Mouse (Mus musculus) limb, embryonic 14.5 days (tissue): ENCODE measurements at regions not wholly inside any gene's neighbourhood (a gene's known extent, or its start where the extent isn't known, plus 50 kb on each side); places are given as distances from the start of the nearest gene placed in this dataset.

Experiments used
- ATAC-seq: fragments of 200-750 bp; cut with Nextera tagmentation; 2 replicates; pipeline ENCODE4 v1.8.0; 2017; ENCODE audit warnings: low read depth, moderate number of reproducible peaks, moderate TSS enrichment; ENCODE audit not compliant: low FRiP score
- DNase-seq: peaks from one replicate; pipeline ENCODE4 v3.0.0-alpha.2; 2015; ENCODE audit warnings: low spot score
- H3K27ac ChIP-seq: fragments of 300-500 bp; sonication (generic); replicated peaks from 2 replicates; pipeline ENCODE4 v1.5.1; 2014; ENCODE audit warnings: low read depth, mild to moderate bottlenecking, low read length, moderate library complexity, mixed read lengths
- H3K27me3 ChIP-seq: fragments of 300-500 bp; sonication (generic); 2 replicates; pipeline ENCODE4 v1.6.1; 2014; ENCODE audit warnings: low read length, mixed read lengths; ENCODE audit not compliant: control insufficient read depth, insufficient read depth
- H3K36me3 ChIP-seq: fragments of 300-500 bp; sonication (generic); 2 replicates; pipeline ENCODE4 v1.6.1; 2014; ENCODE audit warnings: mild to moderate bottlenecking, low read length, moderate library complexity, mixed read lengths; ENCODE audit not compliant: control insufficient read depth, insufficient read depth
- H3K4me1 ChIP-seq: fragments of 300-500 bp; sonication (generic); 2 replicates; pipeline ENCODE4 v1.6.1; 2014; ENCODE audit warnings: antibody characterized with exemption, low read length, mixed read lengths; ENCODE audit not compliant: control insufficient read depth, insufficient read depth
- H3K4me2 ChIP-seq: fragments of 300-500 bp; sonication (generic); replicated peaks from 2 replicates; pipeline ENCODE4 v1.6.1; 2014; ENCODE audit warnings: low read depth, mild to moderate bottlenecking, low read length, moderate library complexity; ENCODE audit not compliant: severe bottlenecking
- H3K4me3 ChIP-seq: fragments of 300-500 bp; sonication (generic); replicated peaks from 2 replicates; pipeline ENCODE4 v1.5.1; 2014; ENCODE audit warnings: low read length
- H3K9ac ChIP-seq: fragments of 300-500 bp; sonication (generic); 2 replicates; pipeline ENCODE4 v1.6.1; 2014; ENCODE audit warnings: mild to moderate bottlenecking, low read depth, low read length, moderate library complexity; ENCODE audit not compliant: severe bottlenecking
- H3K9me3 ChIP-seq: fragments of 300-500 bp; sonication (generic); 2 replicates; pipeline ENCODE4 v1.6.1; 2016; ENCODE audit warnings: low read length; ENCODE audit not compliant: control insufficient read depth
- POLR2A ChIP-seq: fragments of 200-500 bp; IDR thresholded peaks from 2 replicates; pipeline ENCODE4 v1.8.0; 2012; ENCODE audit warnings: inconsistent platforms, mild to moderate bottlenecking, moderate library complexity, borderline replicate concordance; ENCODE audit not compliant: insufficient read depth, insufficient read length; ENCODE audit errors: extremely low read depth
- WGBS: fragments of 180-500 bp; shearing (Covaris S2); extraction: QIAGEN DNeasy Blood & Tissue Kit; methylation state at CpG from one replicate; pipeline ENCODE4 v1.1.7; 2014; 5-methylcytosine and 5-hydroxymethylcytosine counted together

- 60% methylated on average over 5 of the region's 5 CpGs for WGBS
- TF ChIP-seq POLR2A = no peak
- H3K27me3 ChIP-seq = no peaks in the 10 kb centered on the region
Measured at GRCm38 (mm10) chr5:40045288-40045687, 290.0 kb upstream of the Hs3st1 start.

GRCm38 (mm10) chr5:40034452-40034851 is 279.2 kb upstream of the Hs3st1 start:
- H3K36me3 ChIP-seq = no peaks in the 10 kb centered on the region
- TF ChIP-seq POLR2A = no peak
- no peaks in the 10 kb centered on the region for H3K4me1 ChIP-seq
- 77% methylated on average over 5 of the region's 5 CpGs for WGBS
- no peaks in the 10 kb centered on the region for H3K9me3 ChIP-seq
- no peak overlapping the region for H3K4me3 ChIP-seq
- no peak for ATAC-seq
- no peaks in the 10 kb centered on the region for H3K27me3 ChIP-seq
- no peak for DNase-seq
- H3K27ac ChIP-seq = no peak overlapping the region
- H3K4me2 ChIP-seq = no peak overlapping the region
- no peak overlapping the region for H3K9ac ChIP-seq

More at GRCm38 (mm10) chr5:40045288-40045687, 290.0 kb upstream of the Hs3st1 start:
- Histone ChIP-seq H3K36me3 (no peaks in the 10 kb centered on the region), H3K4me3 (no peak overlapping the region), H3K9ac (no peak overlapping the region), H3K27ac (no peak overlapping the region), H3K4me1 (no peaks in the 10 kb centered on the region), H3K4me2 (no peak overlapping the region), H3K9me3 (no peaks in the 10 kb centered on the region)
- no peak for ATAC-seq
- DNase-seq = no peak

GRCm38 (mm10) chr5:40033686-40034085 is 278.4 kb upstream of the Hs3st1 start:
- no peaks in the 10 kb centered on the region for H3K36me3 ChIP-seq
- no peak for ATAC-seq
- no peak for DNase-seq
- 81% methylated on average over 2 of the region's 2 CpGs for WGBS
- no peaks in the 10 kb centered on the region for H3K27me3 ChIP-seq
- no peak overlapping the region for H3K9ac ChIP-seq
- no peak overlapping the region for H3K4me3 ChIP-seq
- H3K4me1 ChIP-seq = no peaks in the 10 kb centered on the region
- H3K4me2 ChIP-seq = no peak overlapping the region
- TF ChIP-seq POLR2A = no peak
- H3K27ac ChIP-seq = no peak overlapping the region
- H3K9me3 ChIP-seq = no peaks in the 10 kb centered on the region

GRCm38 (mm10) chr5:40030261-40030660 is 275.0 kb upstream of the Hs3st1 start:
- no peak for TF ChIP-seq POLR2A
- WGBS = 83% methylated on average over 6 of the region's 6 CpGs
- no peaks in the 10 kb centered on the region for H3K27me3 ChIP-seq
- H3K4me2 ChIP-seq = no peak overlapping the region
- DNase-seq = no peak
- no peak overlapping the region for H3K27ac ChIP-seq
- no peaks in the 10 kb centered on the region for H3K36me3 ChIP-seq
- ATAC-seq = no peak
- H3K4me1 ChIP-seq = no peaks in the 10 kb centered on the region
- H3K4me3 ChIP-seq = no peak overlapping the region
- H3K9me3 ChIP-seq = no peaks in the 10 kb centered on the region
- no peak overlapping the region for H3K9ac ChIP-seq

GRCm38 (mm10) chr5:40015946-40016345 is 260.7 kb upstream of the Hs3st1 start:
- ATAC-seq = no peak
- Histone ChIP-seq H3K27ac (no peak overlapping the region), H3K4me1 (no peaks in the 10 kb centered on the region), H3K36me3 (no peaks in the 10 kb centered on the region), H3K27me3 (no peaks in the 10 kb centered on the region), H3K9me3 (no peaks in the 10 kb centered on the region), H3K4me3 (no peak overlapping the region), H3K4me2 (no peak overlapping the region), H3K9ac (no peak overlapping the region)
- 78% methylated on average over 14 of the region's 14 CpGs for WGBS
- DNase-seq = no peak
- TF ChIP-seq POLR2A = no peak

GRCm38 (mm10) chr5:39988039-39988438 is 232.8 kb upstream of the Hs3st1 start:
- no peaks in the 10 kb centered on the region for H3K27me3 ChIP-seq
- no peak overlapping the region for H3K27ac ChIP-seq
- H3K9ac ChIP-seq = no peak overlapping the region
- 21% methylated on average over 1 of the region's 1 CpGs for WGBS
- H3K4me1 ChIP-seq = no peaks in the 10 kb centered on the region
- no peaks in the 10 kb centered on the region for H3K9me3 ChIP-seq
- H3K36me3 ChIP-seq = no peaks in the 10 kb centered on the region
- H3K4me3 ChIP-seq = no peak overlapping the region
- TF ChIP-seq POLR2A = no peak
- DNase-seq = no peak
- ATAC-seq = no peak
- no peak overlapping the region for H3K4me2 ChIP-seq
